Mouse (Mus musculus) retina, postnatal 7 days (tissue): ENCODE measurements around the gene Lnx2.

Experiments used
- DNase-seq: peaks from one replicate; pipeline ENCODE4 v3.0.0-alpha.2; 2012; ENCODE audit warnings: low read depth, low spot score

The Lnx2 gene

GRCm38 (mm10) chr5:147020579-147020978 lies 55.8 kb downstream of the Lnx2 start:
- no peak for DNase-seq

- no peak for DNase-seq
Observed at GRCm38 (mm10) chr5:147018761-147019160, 57.6 kb downstream of the Lnx2 start.

DNA sequence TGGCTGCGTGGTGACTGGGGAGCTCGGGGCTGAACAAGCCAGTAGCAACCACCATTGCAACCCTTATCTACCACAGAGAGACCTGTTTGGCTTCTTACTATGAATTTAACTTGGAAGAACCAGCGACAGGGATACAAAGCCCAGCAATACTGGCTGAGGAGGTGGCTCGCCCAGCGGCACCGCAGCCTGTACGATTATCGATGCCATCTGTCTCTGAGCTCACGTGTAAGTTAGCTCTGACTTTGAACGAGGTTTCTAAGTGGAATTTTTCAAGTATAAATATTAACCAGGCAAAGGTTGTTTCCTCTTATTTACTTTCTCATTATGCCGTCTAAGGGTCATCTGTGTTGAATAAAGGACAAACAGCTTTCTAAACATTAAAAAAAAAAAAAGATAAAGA lies 58.9 kb downstream of the Lnx2 start:
- DNase-seq, result no peak

GRCm38 (mm10) chr5:147016622-147017021 lies 59.8 kb downstream of the Lnx2 start:
- no peak for DNase-seq

DNA sequence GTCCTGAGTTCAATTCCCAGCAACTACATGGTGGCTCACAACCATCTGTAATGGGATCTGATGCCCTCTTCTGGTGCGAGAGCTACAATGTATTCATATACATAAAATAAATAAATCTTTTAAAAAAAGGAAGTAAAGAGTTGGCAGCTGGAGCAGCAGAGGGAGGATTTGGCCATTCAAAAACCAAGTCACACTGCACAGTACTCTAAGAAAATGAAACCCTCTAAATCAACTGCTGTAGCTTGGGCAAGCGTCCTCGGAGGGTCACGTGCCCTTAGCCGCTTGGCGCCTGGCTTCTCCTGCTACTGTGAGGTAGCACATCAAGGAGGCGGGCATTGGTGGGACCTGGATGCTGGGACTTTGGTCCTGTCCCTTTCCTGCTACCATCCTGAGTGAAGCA lies 61.2 kb downstream of the Lnx2 start:
- no peak for DNase-seq

DNA sequence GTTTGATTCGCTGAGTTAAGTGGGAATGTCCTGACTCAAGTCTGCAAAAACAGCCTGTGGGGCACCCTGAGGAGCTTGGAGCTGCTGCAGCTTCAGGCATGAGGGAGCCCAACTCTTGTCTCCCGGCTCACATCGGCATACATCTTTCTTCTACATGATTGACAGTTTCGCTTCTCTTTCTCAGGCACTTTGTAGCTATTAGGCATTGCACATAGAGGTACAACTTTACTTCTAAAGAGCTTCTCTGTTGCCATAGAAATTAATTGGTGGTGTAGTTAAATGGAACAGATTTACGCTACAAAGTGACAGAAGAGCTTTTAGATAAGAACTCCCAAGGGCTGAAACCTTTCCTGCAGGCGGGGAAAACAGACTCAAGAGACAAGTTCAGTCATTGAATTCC lies 62.5 kb downstream of the Lnx2 start:
- DNase-seq, result no peak

DNA sequence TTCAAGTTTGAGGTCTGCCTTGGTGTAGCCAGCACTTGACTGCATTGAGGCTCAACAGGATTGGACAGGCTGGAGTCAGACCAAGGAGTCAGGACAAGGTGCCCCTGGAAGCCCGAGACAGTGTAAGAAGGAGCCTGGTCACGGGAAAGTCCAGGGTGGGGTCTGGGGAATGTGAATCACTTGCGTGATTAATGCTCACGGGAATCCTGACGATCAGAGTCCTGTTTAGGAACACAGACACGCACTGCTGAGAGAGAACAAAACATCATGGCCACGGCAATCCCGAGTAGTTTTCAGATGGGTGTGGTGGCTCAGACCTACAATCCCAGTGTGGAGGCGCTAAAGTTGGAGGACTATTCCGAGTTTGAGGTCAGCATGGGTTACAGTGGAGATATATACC lies 65.1 kb downstream of the Lnx2 start:
- no peak for DNase-seq

DNA sequence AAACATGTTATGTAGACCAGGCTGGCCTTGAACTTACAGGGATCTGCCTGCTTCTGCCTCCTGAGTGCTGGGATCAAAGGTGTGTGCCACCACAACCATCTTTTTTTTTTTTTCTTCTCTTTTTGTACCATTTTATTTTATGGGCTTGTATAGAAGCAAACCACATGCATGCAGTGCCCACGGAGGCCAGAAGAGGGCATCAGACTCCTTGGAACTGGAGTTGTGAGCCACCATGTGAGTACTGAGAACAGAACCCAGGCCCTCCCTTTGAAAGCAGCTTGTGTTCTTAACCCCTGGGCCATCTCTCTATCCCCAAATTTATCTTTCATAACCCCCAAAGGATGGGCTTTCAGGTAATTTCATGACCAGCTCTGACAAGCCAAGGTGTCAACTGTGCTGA lies 73.1 kb downstream of the Lnx2 start:
- DNase-seq, result no peak

- DNase-seq, result no peak
Observed at GRCm38 (mm10) chr5:147001312-147001711, 75.1 kb downstream of the Lnx2 start.

DNA sequence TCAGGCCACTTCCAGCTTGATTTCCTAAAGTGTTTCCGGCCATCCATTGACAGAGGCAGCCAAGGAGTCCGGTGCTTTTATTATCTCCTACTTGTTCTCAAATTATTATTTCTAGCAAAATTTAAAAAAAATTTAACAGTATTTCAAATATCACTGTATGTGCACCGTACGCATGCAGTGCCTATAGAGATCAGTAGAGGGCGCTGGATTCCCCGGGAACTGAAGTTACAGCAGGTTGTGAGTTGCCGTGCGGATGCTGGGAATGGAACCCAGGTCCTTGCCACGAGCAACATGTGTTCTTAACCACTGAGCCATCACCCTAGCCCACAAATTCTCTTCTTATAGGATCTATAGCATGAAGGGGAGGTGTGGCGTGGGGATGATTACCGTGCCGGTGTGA lies 77.6 kb downstream of the Lnx2 start:
- no peak for DNase-seq

DNA sequence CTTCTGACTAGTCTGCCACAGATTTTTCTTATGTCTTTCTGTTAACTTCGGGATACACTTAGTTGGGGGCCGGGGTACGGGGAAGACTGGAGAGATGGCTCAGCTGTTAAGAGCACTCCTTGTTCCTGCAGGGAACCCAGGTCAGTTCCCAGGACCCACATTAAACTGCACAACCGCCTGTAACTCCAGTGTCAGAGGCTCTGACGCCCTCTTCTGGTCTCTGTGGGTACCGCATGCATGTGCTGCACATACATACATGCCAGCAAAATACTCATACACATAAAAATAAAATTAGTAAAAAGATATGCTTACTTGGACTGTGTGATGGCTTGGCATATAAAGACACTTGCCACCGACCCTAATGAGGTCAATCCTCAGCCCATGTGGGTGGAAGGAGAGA lies 79.6 kb downstream of the Lnx2 start:
- no peak for DNase-seq

- no peak for DNase-seq
Observed at GRCm38 (mm10) chr5:146994973-146995372, 81.4 kb downstream of the Lnx2 start.

- DNase-seq, result no peak
Observed at GRCm38 (mm10) chr5:146993509-146993908, 82.9 kb downstream of the Lnx2 start.

- no peak for DNase-seq
Observed at GRCm38 (mm10) chr5:146989051-146989450, 87.3 kb downstream of the Lnx2 start.

GRCm38 (mm10) chr5:146987588-146987987 lies 88.8 kb downstream of the Lnx2 start:
- DNase-seq, result no peak

GRCm38 (mm10) chr5:146985725-146986433 lies 90.5 kb downstream of the Lnx2 start:
- DNase-seq, result no peak

DNA sequence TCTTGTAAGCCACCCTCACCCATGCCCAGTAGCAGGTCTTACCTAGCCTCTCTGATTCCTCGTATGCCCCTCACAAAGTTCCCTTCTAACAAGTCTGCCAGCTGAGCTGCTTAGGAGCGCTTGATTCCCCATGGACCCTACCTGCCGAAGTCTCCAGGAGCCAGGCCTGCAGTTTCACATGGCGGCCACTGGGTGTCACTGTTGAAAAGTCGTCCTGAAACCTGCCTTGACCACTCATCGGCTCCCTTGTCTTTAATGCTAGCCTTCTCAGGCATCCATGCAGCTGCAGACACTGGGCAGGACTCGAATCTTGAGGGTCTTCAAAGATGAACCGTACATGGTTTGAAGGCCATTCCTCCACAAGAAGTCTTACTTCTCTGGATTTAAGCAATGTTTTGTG lies 93.2 kb downstream of the Lnx2 start:
- DNase-seq, result peak; percentile 66

DNA sequence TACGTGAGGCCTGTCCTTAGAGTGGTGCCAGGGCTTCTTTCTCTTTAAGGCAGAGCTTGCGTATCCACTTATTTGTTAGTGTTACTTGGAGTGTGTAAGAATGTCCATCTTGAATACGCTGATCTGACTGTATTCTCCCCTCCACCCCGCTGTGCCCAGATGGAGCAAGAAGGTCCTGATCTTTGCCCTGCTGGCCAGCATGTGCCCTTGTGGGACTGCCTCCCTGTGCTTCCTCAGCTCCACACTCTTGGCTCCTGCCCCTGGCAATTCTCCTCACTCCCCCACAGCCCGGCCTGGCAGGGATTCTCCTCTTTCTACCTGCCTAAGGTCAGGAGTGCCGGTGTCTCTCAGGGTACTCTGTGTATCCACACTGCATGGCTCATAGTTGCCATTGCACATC lies 95.0 kb downstream of the Lnx2 start:
- no peak for DNase-seq

GRCm38 (mm10) chr5:146974781-146975123 lies 101.6 kb downstream of the Lnx2 start:
- no peak for DNase-seq

DNA sequence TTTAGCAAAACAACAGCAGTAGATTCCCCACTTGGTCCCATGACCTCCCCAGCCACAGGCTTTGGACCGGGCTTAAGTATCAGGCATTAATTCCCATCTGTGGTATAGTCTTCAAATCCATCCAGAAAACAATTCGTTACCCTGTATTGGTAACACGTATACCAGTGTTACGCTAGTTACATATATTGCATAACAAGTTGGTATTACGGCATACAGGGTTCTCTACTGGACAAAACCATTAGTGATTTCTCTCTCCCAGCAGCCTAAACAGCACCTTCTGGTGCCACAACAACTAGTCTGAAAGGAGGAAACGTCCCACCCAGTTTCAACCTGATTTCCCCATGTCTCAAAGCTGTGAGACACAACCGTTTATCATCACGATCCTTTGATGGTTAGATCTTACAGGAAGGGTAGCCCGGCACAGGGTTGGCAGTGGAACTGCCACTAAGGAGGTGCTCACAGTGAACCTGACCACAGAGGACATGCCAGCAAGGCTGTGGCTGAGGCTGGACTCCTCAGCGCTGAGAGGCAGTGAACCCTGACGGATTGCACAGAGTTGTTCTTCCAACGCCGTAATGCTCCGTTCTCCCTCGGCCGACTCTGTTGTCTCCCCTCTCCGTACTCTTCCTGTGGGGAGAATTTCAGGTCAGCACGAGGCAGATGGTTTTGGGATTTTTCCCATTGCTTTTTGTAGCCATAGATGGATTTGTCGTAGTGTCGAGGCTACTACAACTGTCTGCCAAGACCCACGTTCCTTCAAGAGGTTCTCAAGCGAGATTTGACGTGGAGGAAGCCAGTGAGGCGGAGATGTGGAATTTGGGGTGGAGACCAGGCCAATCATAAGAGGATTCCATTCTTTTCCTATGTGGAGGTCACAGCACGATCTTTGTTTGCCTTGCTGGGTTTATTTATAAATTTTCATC lies 102.3 kb downstream of the Lnx2 start:
- DNase-seq, result no peak

DNA sequence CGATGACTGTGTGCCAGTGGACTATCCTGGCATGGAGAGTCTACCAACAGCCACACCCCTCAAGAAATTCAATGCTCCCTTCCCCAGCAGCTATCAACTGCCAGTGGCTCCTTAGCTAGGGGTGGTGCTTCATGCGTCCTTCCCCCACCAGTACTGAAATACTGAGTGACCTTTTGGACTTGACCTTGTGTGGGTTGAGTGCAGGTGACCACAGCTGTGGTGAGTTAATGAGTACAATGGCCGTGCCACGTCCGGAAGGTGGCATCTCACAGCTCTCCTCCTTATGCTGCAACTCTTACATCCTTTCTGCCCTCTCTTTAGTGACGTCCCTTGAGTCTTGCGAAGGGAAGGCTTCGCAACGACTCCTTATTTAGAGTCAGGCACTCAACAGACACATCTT lies 103.0 kb downstream of the Lnx2 start:
- DNase-seq, result no peak

DNA sequence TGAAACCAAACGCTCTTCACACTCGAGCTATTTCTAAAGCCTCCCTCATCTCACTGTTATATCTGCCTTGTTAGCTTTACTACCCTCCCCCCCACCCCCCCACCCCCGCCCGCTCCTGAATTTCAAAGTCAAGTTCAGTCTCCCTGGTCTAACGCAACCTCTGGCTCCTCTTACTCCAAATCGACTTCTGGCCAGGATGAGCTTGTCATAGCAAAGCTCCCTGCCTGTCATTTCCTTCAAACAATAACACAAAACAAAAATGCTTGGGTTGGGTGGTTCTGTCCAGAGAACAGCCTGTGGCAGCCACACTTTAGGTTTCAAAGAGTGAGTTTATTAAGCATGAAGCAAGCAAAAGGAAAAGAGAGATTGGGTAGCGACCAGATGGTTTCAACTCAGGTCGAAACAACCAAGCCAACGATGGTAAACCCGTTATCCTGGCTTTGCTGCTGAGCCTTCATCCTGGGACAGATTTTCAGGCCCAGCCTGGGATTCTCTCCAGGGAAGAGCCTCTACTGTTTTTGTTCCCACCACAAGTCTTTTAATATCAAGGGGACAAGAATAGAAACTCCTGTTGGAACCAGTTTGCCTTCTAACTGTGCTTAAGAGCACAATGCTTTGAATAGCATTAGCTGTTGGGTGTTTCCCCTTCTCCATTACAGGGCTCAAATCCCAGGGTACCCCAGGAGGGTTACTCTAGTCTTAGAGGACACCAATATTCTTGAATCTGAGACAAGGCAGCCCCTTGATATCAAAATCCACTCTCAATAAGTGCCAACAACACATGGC lies 104.4 kb downstream of the Lnx2 start:
- no peak for DNase-seq
